Mouse (Mus musculus) bone marrow, adult 2 months (tissue): ENCODE measurements around the gene Pcgf5.

ENCODE experiments used
- CTCF ChIP-seq: fragments of 200-500 bp; IDR thresholded peaks from 2 replicates; pipeline ENCODE4 v1.5.1; 2011; ENCODE audit warnings: low read length, control low read depth; ENCODE audit not compliant: control insufficient read depth, insufficient read depth
- POLR2A ChIP-seq: fragments of 200-500 bp; IDR thresholded peaks from 2 replicates; pipeline ENCODE4 v1.6.1; 2011; ENCODE audit warnings: low read depth, mild to moderate bottlenecking, control low read depth, low read length, borderline replicate concordance; ENCODE audit not compliant: control insufficient read depth

- TF ChIP-seq CTCF (no peak), POLR2A (no peak)
Measured at GRCm38 (mm10) chr19:36504716-36505115, 156.6 kb downstream of the Pcgf5 start.
